Mouse (Mus musculus) embryo, embryonic 10 days (tissue): Measurements from ENCODE around the gene Arpc2.
"Not testable (repeated sequence)": the region's sequence is repeated elsewhere in the genome, so short reads cannot be mapped to it uniquely, and the experiment has no call there.

ENCODE experiments used
- DNase-seq: peaks from one replicate; pipeline ENCODE4 v3.0.0-alpha.2; 2015; ENCODE audit warnings: low spot score

Gene Arpc2

GRCm38 (mm10) chr1:74283686-74284463, 48.0 kb downstream of the Arpc2 start:
- DNase-seq = peak; percentile 65

- peak; percentile 100 for DNase-seq
These were observed 48.8 kb downstream of the Arpc2 start, which contains the start of the genes Aamp and Pnkd for GRCm38 (mm10) chr1:74284543-74285160. Gene Aamp, minus strand, starts transcription at chr1:74284738. Gene Pnkd, plus strand, starts transcription at chr1:74284930.

- DNase-seq = no peak
These were observed 49.5 kb downstream of the Arpc2 start for GRCm38 (mm10) chr1:74285212-74286010.

- not testable (repeated sequence) for DNase-seq
These were observed 51.2 kb downstream of the Arpc2 start for GRCm38 (mm10) chr1:74286869-74287607.

GRCm38 (mm10) chr1:74288327-74288726, 52.4 kb downstream of the Arpc2 start:
- no peak for DNase-seq

- DNase-seq = no peak
These were observed 53.4 kb downstream of the Arpc2 start for GRCm38 (mm10) chr1:74289248-74289647.

- no peak for DNase-seq
These were observed 53.9 kb downstream of the Arpc2 start for GRCm38 (mm10) chr1:74289740-74290139.

GRCm38 (mm10) chr1:74290141-74290540, 54.3 kb downstream of the Arpc2 start:
- no peak for DNase-seq

GRCm38 (mm10) chr1:74292331-74293020, 56.6 kb downstream of the Arpc2 start:
- DNase-seq = no peak

- DNase-seq = no peak
These were observed 57.5 kb downstream of the Arpc2 start for GRCm38 (mm10) chr1:74293306-74293960.

GRCm38 (mm10) chr1:74294090-74294643, 58.3 kb downstream of the Arpc2 start:
- DNase-seq = no peak

- DNase-seq = no peak
These were observed 59.0 kb downstream of the Arpc2 start for GRCm38 (mm10) chr1:74294733-74295455.

- peak; percentile 73 for DNase-seq
These were observed 59.7 kb downstream of the Arpc2 start for GRCm38 (mm10) chr1:74295456-74296171.

- DNase-seq = no peak
These were observed 60.6 kb downstream of the Arpc2 start for GRCm38 (mm10) chr1:74296477-74296876.

GRCm38 (mm10) chr1:74297269-74297668, 61.4 kb downstream of the Arpc2 start:
- DNase-seq = no peak

GRCm38 (mm10) chr1:74298157-74298750, 62.4 kb downstream of the Arpc2 start:
- DNase-seq = no peak

GRCm38 (mm10) chr1:74298996-74299395, 63.1 kb downstream of the Arpc2 start:
- DNase-seq = no peak

- DNase-seq = no peak
These were observed 64.6 kb downstream of the Arpc2 start for GRCm38 (mm10) chr1:74300347-74301110.
